Mouse (Mus musculus) myocyte (in vitro differentiated cells): ENCODE results near the gene Olfml2b.

Source experiments
- E2F4 ChIP-seq: IDR thresholded peaks from one replicate; pipeline ENCODE4 v1.6.1; 2011; ENCODE audit warnings: mild to moderate bottlenecking, control low read depth, moderate library complexity; ENCODE audit not compliant: insufficient read depth
- MAX ChIP-seq: IDR thresholded peaks from one replicate; pipeline ENCODE4 v1.6.1; 2011; ENCODE audit warnings: low read depth, mild to moderate bottlenecking, control low read depth
- MYOD1 ChIP-seq, 3 experiments: IDR thresholded peaks; one replicate each; pipeline ENCODE4 v1.6.1; 2011; ENCODE audit warnings: control low read depth in 2 of 3, low read depth in 2 of 3, mild to moderate bottlenecking in 2 of 3, moderate library complexity in 1 of 3; ENCODE audit not compliant: insufficient read length in 2 of 3, control insufficient read depth in 1 of 3
- POLR2A ChIP-seq: IDR thresholded peaks from one replicate; pipeline ENCODE4 v1.6.1; 2011; ENCODE audit warnings: low read depth, mild to moderate bottlenecking, control low read depth, moderate library complexity; ENCODE audit not compliant: insufficient read length
- POLR2AphosphoS2 ChIP-seq: IDR thresholded peaks from one replicate; pipeline ENCODE4 v1.6.1; 2011; ENCODE audit warnings: low read depth, control low read depth; ENCODE audit not compliant: insufficient read length
- REST ChIP-seq: IDR thresholded peaks from one replicate; pipeline ENCODE4 v1.6.1; 2011; ENCODE audit warnings: mild to moderate bottlenecking, control low read depth, moderate library complexity; ENCODE audit not compliant: insufficient read depth, insufficient read length
- SRF ChIP-seq: IDR thresholded peaks from one replicate; pipeline ENCODE4 v1.6.1; 2011; ENCODE audit warnings: low read depth; ENCODE audit not compliant: control insufficient read depth, insufficient read length
- TCF12 ChIP-seq: IDR thresholded peaks from one replicate; pipeline ENCODE4 v1.6.1; 2011; ENCODE audit warnings: mild to moderate bottlenecking, control low read depth; ENCODE audit not compliant: poor library complexity, insufficient read depth, severe bottlenecking
- USF1 ChIP-seq: IDR thresholded peaks from one replicate; pipeline ENCODE4 v1.6.1; 2011; ENCODE audit warnings: low read depth, mild to moderate bottlenecking, control low read depth, moderate library complexity

DNA sequence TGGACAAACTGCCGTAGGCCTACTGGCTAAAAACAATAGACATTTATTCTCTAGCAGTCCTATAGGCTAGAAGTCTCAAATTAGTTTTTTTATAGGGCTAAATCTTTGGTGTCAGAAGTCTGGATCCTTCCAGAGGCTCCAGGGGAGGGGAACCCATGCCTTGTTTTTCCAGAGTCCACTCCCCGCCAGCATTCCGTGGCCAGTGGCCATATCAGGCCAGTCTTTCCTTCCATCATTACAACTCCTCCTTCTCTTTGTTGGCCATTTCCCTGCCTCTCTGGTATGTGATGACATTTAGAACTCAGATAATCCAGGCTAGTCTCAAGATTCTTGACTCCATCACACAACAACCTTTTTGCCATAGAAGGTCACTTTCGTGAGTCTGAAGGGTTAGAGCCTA, 33.3 kb downstream of the Olfml2b start:
- TF ChIP-seq POLR2A (no peak), SRF (no peak), MAX (no peak), TCF12 (no peak), MYOD1 (IDR thresholded peaks at IDR 0.05; ENCODE audit: control insufficient read depth in 1 of 3, insufficient read length in 2 of 3, low read depth in 2 of 3) (no peak), POLR2AphosphoS2 (no peak), E2F4 (no peak), USF1 (no peak), REST (no peak)
